Mouse (Mus musculus): ENCODE data around the gene Pard3b. TPM values are rescaled to one million over a fixed set of nuclear protein-coding genes. Genes with fewer than 3 reads are reported as not detected.

Pard3b gene
- 3.4 and 3.8 TPM in 2 replicates for polyA plus RNA-seq (2012; rRNA removed)

- peak; percentile 76 for DNase-seq
- TF ChIP-seq CTCF (conservative IDR thresholded peaks at IDR 0.05; ENCODE audit: insufficient read depth, insufficient read length, low read depth, low read length): no peak
- TF ChIP-seq POLR2A (IDR thresholded peaks at IDR 0.05; ENCODE audit: low read depth, low read length): no peak
These were observed at the start of gene Pard3b for GRCm38 (mm10) chr1:61638347-61639111. TSS of gene Pard3b (plus strand) at chr1:61638824.

DNA sequence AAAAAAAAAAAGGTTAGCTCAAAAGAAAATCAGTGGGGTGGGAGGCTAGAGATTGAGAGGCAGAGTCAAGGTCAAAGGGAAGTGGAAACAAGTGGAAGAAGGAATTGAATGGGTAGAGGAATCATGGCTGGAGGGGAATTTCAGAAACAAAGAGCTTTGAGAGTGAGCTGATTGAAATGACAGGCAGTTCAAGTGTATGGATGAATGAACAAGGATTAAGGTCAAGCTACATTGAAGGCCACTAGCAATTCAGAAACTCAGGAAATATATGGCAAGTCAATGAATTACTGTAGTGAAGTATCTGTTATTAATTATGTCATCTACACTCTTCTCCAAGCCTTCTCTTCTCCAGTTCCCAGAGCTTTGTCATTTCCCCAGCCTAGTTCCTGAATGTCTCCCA is 22.4 kb upstream of the Pard3b start:
- no peak overlapping the region for H3K4me3 ChIP-seq (ENCODE audit: insufficient read depth, low read depth, low read length)
- H3K4me1 ChIP-seq (ENCODE audit: control insufficient read depth, insufficient read depth, low read length): no peaks in the 10 kb centered on the region
- no peak overlapping the region for H3K27ac ChIP-seq (ENCODE audit: insufficient read depth, low read depth, low read length)
- no peaks in the 10 kb centered on the region for H3K36me3 ChIP-seq (ENCODE audit: control insufficient read depth, insufficient read depth, low read length)
- H3K27me3 ChIP-seq (replicated peaks; ENCODE audit: control insufficient read depth, insufficient read depth, low read length): no peaks in the 10 kb centered on the region
- TF ChIP-seq CTCF (conservative IDR thresholded peaks at IDR 0.05; ENCODE audit: insufficient read depth, insufficient read length, low read depth, low read length) (no peak), POLR2A (IDR thresholded peaks at IDR 0.05; ENCODE audit: low read depth, low read length) (no peak)
- DNase-seq: no peak

More at GRCm38 (mm10) chr1:61638347-61639111, at the start of gene Pard3b:
- Histone ChIP-seq H3K4me3 (ENCODE audit: insufficient read depth, low read depth, low read length) (peak within 1 kb of the TSS; percentile 98), H3K4me1 (ENCODE audit: control insufficient read depth, insufficient read depth, low read length) (peaks cover 3% of the 10 kb centered on the region; the same call in 1 of the 2 replicates), H3K27ac (ENCODE audit: insufficient read depth, low read depth, low read length) (peak within 1 kb of the TSS; percentile 82), H3K27me3 (replicated peaks; ENCODE audit: control insufficient read depth, insufficient read depth, low read length) (no peaks in the 10 kb centered on the region), H3K36me3 (ENCODE audit: control insufficient read depth, insufficient read depth, low read length) (no peaks in the 10 kb centered on the region)
- WGBS: under 1% methylated on average over 55 of the region's 60 CpGs

GRCm38 (mm10) chr1:61620651-61621050 is 18.0 kb upstream of the Pard3b start:
- 84% methylated on average over 1 of the region's 1 CpGs for WGBS

DNA sequence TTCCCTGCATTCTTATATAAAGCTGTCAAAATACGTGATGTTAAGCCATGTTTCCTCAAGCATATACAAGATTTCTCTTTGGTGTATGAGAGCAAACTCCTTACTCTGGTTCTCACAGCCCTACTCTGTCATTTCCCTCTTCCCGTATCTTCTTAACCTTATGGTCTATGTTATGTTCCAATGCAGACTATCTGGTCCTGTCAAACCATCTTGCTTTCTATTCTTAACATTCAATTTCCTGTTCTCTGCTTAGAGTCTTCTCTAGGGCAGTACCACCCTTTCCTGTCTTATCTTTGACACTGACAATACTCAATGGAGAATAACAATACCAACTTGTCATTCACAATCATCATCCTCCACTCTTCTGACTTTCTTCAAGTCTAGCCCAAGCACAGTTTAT is 8.8 kb upstream of the Pard3b start:
- no peak for DNase-seq
- Histone ChIP-seq H3K27me3 (replicated peaks; ENCODE audit: control insufficient read depth, insufficient read depth, low read length) (no peaks in the 10 kb centered on the region; the same call in 1 of the 2 replicates), H3K4me1 (ENCODE audit: control insufficient read depth, insufficient read depth, low read length) (no peaks in the 10 kb centered on the region), H3K27ac (ENCODE audit: insufficient read depth, low read depth, low read length) (no peak overlapping the region), H3K36me3 (ENCODE audit: control insufficient read depth, insufficient read depth, low read length) (no peaks in the 10 kb centered on the region), H3K4me3 (ENCODE audit: insufficient read depth, low read depth, low read length) (no peak overlapping the region)
- TF ChIP-seq POLR2A (IDR thresholded peaks at IDR 0.05; ENCODE audit: low read depth, low read length) (no peak), CTCF (conservative IDR thresholded peaks at IDR 0.05; ENCODE audit: insufficient read depth, insufficient read length, low read depth, low read length) (no peak)
- 80% methylated on average over 2 of the region's 2 CpGs for WGBS

More at GRCm38 (mm10) chr1:61620651-61621050, 18.0 kb upstream of the Pard3b start:
- TF ChIP-seq CTCF (conservative IDR thresholded peaks at IDR 0.05; ENCODE audit: insufficient read depth, insufficient read length, low read depth, low read length) (no peak), POLR2A (IDR thresholded peaks at IDR 0.05; ENCODE audit: low read depth, low read length) (no peak)
- no peak overlapping the region for H3K4me3 ChIP-seq (ENCODE audit: insufficient read depth, low read depth, low read length)
- no peak for DNase-seq
- H3K4me1 ChIP-seq (ENCODE audit: control insufficient read depth, insufficient read depth, low read length): no peaks in the 10 kb centered on the region
- no peaks in the 10 kb centered on the region for H3K27me3 ChIP-seq (replicated peaks; ENCODE audit: control insufficient read depth, insufficient read depth, low read length)
- H3K27ac ChIP-seq (ENCODE audit: insufficient read depth, low read depth, low read length): no peak overlapping the region
- H3K36me3 ChIP-seq (ENCODE audit: control insufficient read depth, insufficient read depth, low read length): no peaks in the 10 kb centered on the region

DNA sequence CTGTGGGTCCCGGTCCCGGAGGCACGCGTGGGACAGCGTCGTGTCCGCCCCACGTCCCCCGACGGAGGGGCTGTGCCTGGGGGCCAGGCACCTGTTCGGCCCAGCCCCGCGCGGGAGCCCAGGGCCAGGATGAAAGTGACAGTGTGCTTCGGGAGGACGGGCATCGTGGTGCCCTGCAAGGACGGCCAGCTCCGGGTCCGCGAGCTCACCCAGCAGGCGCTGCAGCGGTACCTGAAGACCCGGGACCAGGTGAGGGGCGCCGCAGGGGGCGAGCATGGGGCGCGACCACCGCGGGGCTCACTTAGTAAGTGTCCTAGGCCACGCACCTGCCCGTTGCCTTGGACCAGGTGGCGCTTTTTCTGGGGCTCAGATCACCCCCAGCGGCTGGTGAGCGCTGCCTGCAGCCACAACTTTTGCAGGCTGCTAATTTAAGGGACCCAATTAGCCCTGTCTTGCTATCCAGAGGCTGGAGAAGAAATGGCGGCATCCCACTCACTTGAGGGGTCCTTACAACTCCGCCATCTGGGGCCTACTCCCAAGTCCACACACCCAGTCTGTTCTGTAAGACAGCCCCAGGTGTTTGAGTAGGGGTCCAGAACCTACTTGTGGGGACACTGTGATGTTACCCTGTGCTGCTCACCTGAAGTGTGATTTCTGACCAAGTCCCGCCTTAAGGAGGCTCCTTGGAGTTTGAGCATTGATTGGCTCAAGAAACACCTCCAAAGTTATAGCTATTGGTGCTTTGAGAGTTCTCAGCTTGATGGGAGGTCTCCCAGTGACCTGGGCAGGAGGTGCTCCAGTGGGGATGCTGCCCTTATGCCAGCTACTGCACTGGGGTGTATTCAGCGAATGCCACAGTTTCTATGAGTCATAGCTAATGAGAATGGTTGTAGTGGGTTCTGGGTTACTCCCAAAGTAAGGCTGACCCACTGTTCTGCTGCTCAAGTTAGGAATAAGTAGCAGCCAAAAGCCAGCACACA is 780 bp downstream of the Pard3b start:
- 3% methylated on average over 40 of the region's 40 CpGs for WGBS
- peak; percentile 59 for DNase-seq
- Histone ChIP-seq H3K27ac (ENCODE audit: insufficient read depth, low read depth, low read length) (peak overlapping the region; percentile 82), H3K4me3 (ENCODE audit: insufficient read depth, low read depth, low read length) (peak overlapping the region; percentile 98), H3K4me1 (ENCODE audit: control insufficient read depth, insufficient read depth, low read length) (peaks cover 3% of the 10 kb centered on the region; the same call in 1 of the 2 replicates), H3K27me3 (replicated peaks; ENCODE audit: control insufficient read depth, insufficient read depth, low read length) (no peaks in the 10 kb centered on the region), H3K36me3 (ENCODE audit: control insufficient read depth, insufficient read depth, low read length) (no peaks in the 10 kb centered on the region)
- no peak for TF ChIP-seq POLR2A (IDR thresholded peaks at IDR 0.05; ENCODE audit: low read depth, low read length)
- TF ChIP-seq CTCF (conservative IDR thresholded peaks at IDR 0.05; ENCODE audit: insufficient read depth, insufficient read length, low read depth, low read length): no peak

DNA sequence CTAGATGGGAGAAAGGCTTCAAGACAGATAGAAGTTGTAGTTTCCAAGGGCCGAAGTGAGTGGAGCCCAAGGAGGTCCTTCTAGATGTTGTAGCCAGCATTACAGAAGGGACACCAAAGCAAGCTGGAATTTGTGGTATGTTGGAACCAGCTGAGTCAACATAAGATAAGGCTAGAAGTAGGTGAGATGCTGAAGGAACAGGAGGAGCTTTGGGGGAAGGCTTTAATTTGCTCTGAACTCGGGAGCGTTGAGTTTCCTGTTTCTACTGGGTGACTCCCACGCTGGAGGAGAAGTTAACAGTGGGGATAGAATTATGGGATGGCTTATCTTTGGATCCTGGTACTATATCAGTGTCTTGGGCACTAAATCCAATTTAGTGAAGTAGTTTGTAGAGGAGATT is 3.3 kb downstream of the Pard3b start:
- Histone ChIP-seq H3K36me3 (ENCODE audit: control insufficient read depth, insufficient read depth, low read length) (no peaks in the 10 kb centered on the region), H3K27me3 (replicated peaks; ENCODE audit: control insufficient read depth, insufficient read depth, low read length) (no peaks in the 10 kb centered on the region), H3K27ac (ENCODE audit: insufficient read depth, low read depth, low read length) (no peak overlapping the region), H3K4me3 (ENCODE audit: insufficient read depth, low read depth, low read length) (no peak overlapping the region), H3K4me1 (ENCODE audit: control insufficient read depth, insufficient read depth, low read length) (peaks cover 3% of the 10 kb centered on the region; the same call in 1 of the 2 replicates)
- 35% methylated on average over 4 of the region's 4 CpGs for WGBS
- DNase-seq: peak; percentile 5
- TF ChIP-seq CTCF (conservative IDR thresholded peaks at IDR 0.05; ENCODE audit: insufficient read depth, insufficient read length, low read depth, low read length) (no peak), POLR2A (IDR thresholded peaks at IDR 0.05; ENCODE audit: low read depth, low read length) (no peak)

Data from kidney, adult 2 months (tissue).